Mouse (Mus musculus): ENCODE measurements around the gene Def8.
"Not testable (repeated sequence)": the region's sequence is repeated elsewhere in the genome, so short reads cannot be mapped to it uniquely, and the experiment has no call there.

GRCm38 (mm10) chr8:123433241-123433974 lies 10.1 kb downstream of the Def8 start:
- not testable (repeated sequence) for TF ChIP-seq CTCF (IDR thresholded peaks at IDR 0.05; ENCODE audit: low read depth, low read length); POLR2A (IDR thresholded peaks at IDR 0.05; ENCODE audit: borderline replicate concordance, low read depth, low read length)

Data from bone marrow macrophage, adult 2 months (primary cell).